Mouse (Mus musculus): ENCODE measurements around the gene Slc25a35.

GRCm38 (mm10) chr11:68987365-68987882, 19.5 kb downstream of the Slc25a35 start:
- TF ChIP-seq CTCF (IDR thresholded peaks at IDR 0.05; ENCODE audit: borderline replicate concordance, control insufficient read depth, extremely low read depth, insufficient read depth, low read length, poor library complexity) = no peak
- TF ChIP-seq POLR2A (IDR thresholded peaks at IDR 0.05; ENCODE audit: control insufficient read depth, extremely low read depth, insufficient read depth, low read length, poor library complexity) = no peak

Measured in thymus, adult 2 months (tissue).